Mouse (Mus musculus): ENCODE results near the gene BC005624.

GRCm38 (mm10) chr2:30995432-30995996 lies 13.5 kb upstream of the BC005624 start:
- no peak for TF ChIP-seq CTCF (IDR thresholded peaks at IDR 0.05; ENCODE audit: low read depth, low read length)
- TF ChIP-seq POLR2AphosphoS5 (IDR thresholded peaks at IDR 0.05; ENCODE audit: insufficient replicate concordance, low read depth, low read length), result no peak
- no peak for TF ChIP-seq GATA1 (IDR thresholded peaks at IDR 0.05; ENCODE audit: borderline replicate concordance, low read length)
- TF ChIP-seq TAL1 (conservative IDR thresholded peaks at IDR 0.05; ENCODE audit: low read depth, low read length), result no peak
- TF ChIP-seq GATA2 (IDR thresholded peaks at IDR 0.05; ENCODE audit: borderline replicate concordance, low read depth, low read length), result no peak

Data from G1E (cell line).